9 mouse cellular contexts compared by ENCODE assay signal in genomic region chr13:97436719-97437350, GRCm38 (mm10).
DNase-seq lines count a peak whose midpoint lies in the region; ATAC-seq and TF ChIP-seq lines count a peak whose summit lies in the region.
"Had no signal": no experiment of that assay in that cellular context is flagged by ENCODE, and none has a peak within 500 bp of the region (broad histone marks: within the 10 kb centered on the region; RNA-seq: fewer than 3 reads in every experiment).

No protein-coding gene starts in this region.

- H3K4me3 ChIP-seq in heart, embryonic 13.5 days = no peak overlapping the region
- H3K4me3 ChIP-seq in C2C12 (ENCODE audit: insufficient read depth, poor library complexity, severe bottlenecking) = no peak overlapping the region
- no peak overlapping the region for H3K4me3 ChIP-seq in forebrain, embryonic 11.5 days (ENCODE audit: low read depth, low read length)

- H3K9me3 ChIP-seq in heart, embryonic 13.5 days = no peaks in the 10 kb centered on the region
- H3K9me3 ChIP-seq in forebrain, embryonic 11.5 days (ENCODE audit: control insufficient read depth, low read length) = no peaks in the 10 kb centered on the region

- H3ac ChIP-seq in C2C12 (ENCODE audit: control insufficient read depth, insufficient read length, low read depth) = peak overlapping the region; percentile 59

- WGBS in heart, embryonic 13.5 days = 35% methylated on average over 5 of the region's 5 CpGs
- WGBS in forebrain, embryonic 11.5 days = 20% methylated on average over 5 of the region's 5 CpGs

- ATAC-seq in heart, embryonic 13.5 days (ENCODE audit: extremely low read depth, insufficient number of reproducible peaks, low FRiP score, low TSS enrichment) = no peak
- ATAC-seq in forebrain, embryonic 11.5 days (replicated peaks; ENCODE audit: low FRiP score) = no peak

- H3K79me3 ChIP-seq in C2C12 (ENCODE audit: low read depth) = no peaks in the 10 kb centered on the region

- H3K4me2 ChIP-seq in heart, embryonic 13.5 days = peak overlapping the region; percentile 85
- H3K4me2 ChIP-seq in forebrain, embryonic 11.5 days (ENCODE audit: low read depth, low read length, severe bottlenecking) = peak overlapping the region; percentile 57; the same call in 1 of the 2 replicates

- peaks cover 25% of the 10 kb centered on the region for H3K27me3 ChIP-seq in heart, embryonic 13.5 days (replicated peaks)
- no peaks in the 10 kb centered on the region for H3K27me3 ChIP-seq in C2C12 (ENCODE audit: control insufficient read depth, insufficient read depth, insufficient read length)
- H3K27me3 ChIP-seq in forebrain, embryonic 11.5 days (ENCODE audit: control insufficient read depth, insufficient read depth, low read length) = no peaks in the 10 kb centered on the region

- peak overlapping the region; percentile 76; the same call in 1 of the 2 replicates for H3K9ac ChIP-seq in heart, embryonic 13.5 days
- peak overlapping the region; percentile 63 for H3K9ac ChIP-seq in forebrain, embryonic 11.5 days (ENCODE audit: low read length)

- H3K4me1 ChIP-seq in heart, embryonic 13.5 days = peaks cover 70% of the 10 kb centered on the region
- H3K4me1 ChIP-seq in forebrain, embryonic 11.5 days (replicated peaks; ENCODE audit: control insufficient read depth, insufficient read depth, low read length) = peaks cover 40% of the 10 kb centered on the region

- TF ChIP-seq CTCF in C2C12 (IDR thresholded peaks at IDR 0.05; ENCODE audit: control insufficient read depth, insufficient read depth, insufficient read length) = no peak

- DNase-seq in heart, adult 18-20 months = no peak
- peak; percentile 0 for DNase-seq in forebrain, embryonic 11.5 days (ENCODE audit: low spot score)
- DNase-seq in mesoderm, embryonic 11.5 days (ENCODE audit: low read depth, low spot score) = peak; percentile 34
- DNase-seq in layer of hippocampus, postnatal 14 days (ENCODE audit: low spot score in 2 of 2) = no peak
- no peak for DNase-seq in left cerebral cortex, adult 18-20 months (ENCODE audit: low spot score in 2 of 2)
- DNase-seq in lung, postnatal 25 days (ENCODE audit: low spot score) = no peak
- DNase-seq: right cerebral cortex, postnatal 14 days had no signal

- H3K36me3 ChIP-seq in heart, embryonic 13.5 days = no peaks in the 10 kb centered on the region
- no peaks in the 10 kb centered on the region for H3K36me3 ChIP-seq in C2C12 (ENCODE audit: control insufficient read depth, insufficient read depth)
- H3K36me3 ChIP-seq in forebrain, embryonic 11.5 days (ENCODE audit: control insufficient read depth, insufficient read depth, low read length) = no peaks in the 10 kb centered on the region

- no peaks in the 10 kb centered on the region for H3K79me2 ChIP-seq in C2C12 (ENCODE audit: control insufficient read depth, insufficient read depth)

- H3K27ac ChIP-seq in heart, embryonic 13.5 days (replicated peaks) = no peak overlapping the region
- H3K27ac ChIP-seq in forebrain, embryonic 11.5 days (ENCODE audit: low read depth, low read length) = peak overlapping the region; percentile 92

TF ChIP-seq in C2C12, 6 proteins besides CTCF, POLR2A, EP300 and RAD21:
- no peak for TF ChIP-seq CEBPB (IDR thresholded peaks at IDR 0.05; ENCODE audit: low read depth)
- no peak for TF ChIP-seq MAX (IDR thresholded peaks at IDR 0.05)
- no peak for TF ChIP-seq FOSL1 (IDR thresholded peaks at IDR 0.05; ENCODE audit: insufficient read depth, low read length, poor library complexity, severe bottlenecking)
- no peak for TF ChIP-seq MYOD1 (IDR thresholded peaks at IDR 0.05; ENCODE audit: control insufficient read depth, insufficient read length, low read depth)
- no peak for TF ChIP-seq USF1 (IDR thresholded peaks at IDR 0.05; ENCODE audit: low read depth)
- no peak for TF ChIP-seq MYOG (IDR thresholded peaks at IDR 0.05; ENCODE audit: control insufficient read depth, extremely low read depth, insufficient read length)

Comparison
In these comparisons a context has a peak if more than half of its experiments do, and no peak if none do; other contexts are left out.
1. DNase-seq: peak in forebrain, embryonic 11.5 days (single experiment) and mesoderm, embryonic 11.5 days (single experiment); none in heart, adult 18-20 months (0 of 2), layer of hippocampus, postnatal 14 days (0 of 2), left cerebral cortex, adult 18-20 months (0 of 2) and lung, postnatal 25 days (single experiment).